Comparison of ENCODE assay signal across 7 mouse cellular contexts in genomic region chr6:90818956-90819355, GRCm38 (mm10).
A peak's percentile ranks its signal among the peaks of the same experiment; 100 is the strongest.
DNase-seq lines count a peak whose midpoint lies in the region; ATAC-seq lines count a peak whose summit lies in the region.

No protein-coding gene starts in this region.

- ATAC-seq in frontal cortex, adult (ENCODE audit: low TSS enrichment): peak; percentile 28; the same call in 1 of the 2 replicates

- peak; percentile 66 for DNase-seq in 416B (ENCODE audit: low read depth)
- peak; percentile 79 for DNase-seq in CD4-positive, CD25-positive, alpha-beta regulatory T cell, adult 2 months (ENCODE audit: low read depth, low spot score)
- DNase-seq in brain, adult 2 months (ENCODE audit: low read depth, low spot score): peak; percentile 94
- DNase-seq in kidney, postnatal 36 days: peak; percentile 56 to 77
- DNase-seq in lung, postnatal 10 days: peak; percentile 84
- DNase-seq in right cerebral cortex, postnatal 10 days (ENCODE audit: low spot score in 2 of 2): peak; percentile 77 to 82

Comparison
In these comparisons a context has a peak if more than half of its experiments do, and no peak if none do; other contexts are left out.
1. Peak in every context shown above with its lines: DNase-seq and ATAC-seq.